Mouse (Mus musculus): ENCODE measurements around the gene Prodh2.
"Not testable (repeated sequence)": the region's sequence is repeated elsewhere in the genome, so short reads cannot be mapped to it uniquely, and the experiment has no call there.

Gene Prodh2

GRCm38 (mm10) chr7:30490251-30490956, 3.0 kb upstream of the Prodh2 start:
- DNase-seq (ENCODE audit: low read depth, low spot score) = peak; percentile 84

GRCm38 (mm10) chr7:30490957-30491307, 2.5 kb upstream of the Prodh2 start:
- DNase-seq (ENCODE audit: low read depth, low spot score) = peak; percentile 61

- DNase-seq (ENCODE audit: low read depth, low spot score) = peak; percentile 91
Measured at GRCm38 (mm10) chr7:30492765-30493164, 657 bp upstream of the Prodh2 start.

GRCm38 (mm10) chr7:30495506-30496042, 2.2 kb downstream of the Prodh2 start:
- peak; percentile 64 for DNase-seq (ENCODE audit: low read depth, low spot score)

GRCm38 (mm10) chr7:30501159-30501558, 7.7 kb downstream of the Prodh2 start:
- DNase-seq (ENCODE audit: low read depth, low spot score) = not testable (repeated sequence)

GRCm38 (mm10) chr7:30508061-30508460, 14.6 kb downstream of the Prodh2 start:
- no peak for DNase-seq (ENCODE audit: low read depth, low spot score)

GRCm38 (mm10) chr7:30515003-30515760, 21.8 kb downstream of the Prodh2 start:
- DNase-seq (ENCODE audit: low read depth, low spot score) = peak; percentile 89

- DNase-seq (ENCODE audit: low read depth, low spot score) = peak; percentile 66
Measured at GRCm38 (mm10) chr7:30518325-30518724, 24.9 kb downstream of the Prodh2 start.

- no peak for DNase-seq (ENCODE audit: low read depth, low spot score)
Measured at GRCm38 (mm10) chr7:30520396-30520795, 27.0 kb downstream of the Prodh2 start.

GRCm38 (mm10) chr7:30520856-30521255, 27.4 kb downstream of the Prodh2 start:
- DNase-seq (ENCODE audit: low read depth, low spot score) = no peak

GRCm38 (mm10) chr7:30522871-30523270, 29.4 kb downstream of the Prodh2 start:
- DNase-seq (ENCODE audit: low read depth, low spot score) = no peak

- no peak for DNase-seq (ENCODE audit: low read depth, low spot score)
Measured at GRCm38 (mm10) chr7:30524487-30524886, 31.1 kb downstream of the Prodh2 start.

GRCm38 (mm10) chr7:30525954-30526353, 32.5 kb downstream of the Prodh2 start:
- peak; percentile 67 for DNase-seq (ENCODE audit: low read depth, low spot score)

- DNase-seq (ENCODE audit: low read depth, low spot score) = no peak
Measured at GRCm38 (mm10) chr7:30526399-30526798, 33.0 kb downstream of the Prodh2 start.

GRCm38 (mm10) chr7:30526981-30527380, 33.6 kb downstream of the Prodh2 start:
- DNase-seq (ENCODE audit: low read depth, low spot score) = no peak

- no peak for DNase-seq (ENCODE audit: low read depth, low spot score)
Measured at GRCm38 (mm10) chr7:30531291-30531815, 37.9 kb downstream of the Prodh2 start.

GRCm38 (mm10) chr7:30532931-30533330, 39.5 kb downstream of the Prodh2 start:
- no peak for DNase-seq (ENCODE audit: low read depth, low spot score)

GRCm38 (mm10) chr7:30533941-30534632, 40.7 kb downstream of the Prodh2 start:
- no peak for DNase-seq (ENCODE audit: low read depth, low spot score)

- peak; percentile 96 for DNase-seq (ENCODE audit: low read depth, low spot score)
Measured at GRCm38 (mm10) chr7:30534633-30535577, 41.5 kb downstream of the Prodh2 start, which contains the start of gene Arhgap33. Gene Arhgap33 (minus strand): TSS chr7:30535060.

- no peak for DNase-seq (ENCODE audit: low read depth, low spot score)
Measured at GRCm38 (mm10) chr7:30540572-30540971, 47.1 kb downstream of the Prodh2 start.

- DNase-seq (ENCODE audit: low read depth, low spot score) = no peak
Measured at GRCm38 (mm10) chr7:30544327-30544726, 50.9 kb downstream of the Prodh2 start.
